Mouse (Mus musculus): ENCODE data around the gene Cd300lg.

DNA sequence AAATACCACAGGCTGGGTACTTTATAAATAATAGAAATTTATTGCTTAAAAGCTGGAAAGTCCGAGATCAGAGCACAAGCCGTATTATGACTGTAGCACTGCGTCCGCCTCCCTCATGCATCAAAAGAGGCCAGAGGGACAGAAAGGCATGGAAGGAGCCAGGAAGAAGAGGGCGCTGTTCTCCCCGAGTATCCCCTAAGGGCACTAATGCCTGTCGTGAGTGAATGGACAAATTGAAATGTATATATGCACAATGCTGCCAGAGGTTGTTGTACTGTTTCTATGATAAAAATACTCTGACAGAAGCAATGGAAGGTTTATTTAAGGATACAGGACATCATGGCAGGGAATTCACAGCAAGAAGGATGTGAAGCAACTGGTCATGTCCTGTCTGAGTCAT lies 11.3 kb upstream of the Cd300lg start:
- TF ChIP-seq POLR2A (IDR thresholded peaks at IDR 0.05; ENCODE audit: insufficient read depth, low read length): no peak
- peak; percentile 29 for TF ChIP-seq CTCF (IDR thresholded peaks at IDR 0.05; ENCODE audit: low read depth, low read length)
- TF ChIP-seq EP300 (IDR thresholded peaks at IDR 0.05; ENCODE audit: insufficient read depth, low read depth, low read length): no peak

All from ES-Bruce4 (cell line).